Mouse (Mus musculus): ENCODE data around the gene Cmas. TPM values are rescaled to one million over a fixed set of nuclear protein-coding genes. Genes with fewer than 3 reads are reported as not detected.

Cmas gene
- total RNA-seq, 2 experiments from 2014 or later, result 141 to 143 TPM

DNA sequence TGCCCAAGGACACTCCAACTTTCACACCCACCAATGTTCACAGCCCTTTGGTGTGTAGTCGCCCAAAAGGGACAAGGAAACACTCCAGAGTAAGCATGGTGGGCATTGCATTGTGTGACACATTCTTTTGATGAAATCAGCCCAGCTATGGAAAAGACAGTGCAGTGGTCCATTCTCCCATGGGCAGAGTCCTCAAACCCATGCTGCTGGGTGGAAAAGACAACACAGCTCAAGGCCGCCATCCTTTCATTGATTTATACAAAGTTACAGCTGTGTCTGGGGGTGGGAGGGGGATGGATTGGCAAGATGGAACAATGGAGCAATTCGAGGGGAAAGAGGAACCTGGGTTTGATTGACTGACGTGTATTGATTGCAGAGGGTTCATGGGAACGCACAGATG, 56.5 kb downstream of the Cmas start:
- intact Hi-C loops (cut with DNase I), result no loop called here
- no peak for DNase-seq (ENCODE audit: extremely low spot score in 1 of 2, low spot score in 2 of 2)

DNA sequence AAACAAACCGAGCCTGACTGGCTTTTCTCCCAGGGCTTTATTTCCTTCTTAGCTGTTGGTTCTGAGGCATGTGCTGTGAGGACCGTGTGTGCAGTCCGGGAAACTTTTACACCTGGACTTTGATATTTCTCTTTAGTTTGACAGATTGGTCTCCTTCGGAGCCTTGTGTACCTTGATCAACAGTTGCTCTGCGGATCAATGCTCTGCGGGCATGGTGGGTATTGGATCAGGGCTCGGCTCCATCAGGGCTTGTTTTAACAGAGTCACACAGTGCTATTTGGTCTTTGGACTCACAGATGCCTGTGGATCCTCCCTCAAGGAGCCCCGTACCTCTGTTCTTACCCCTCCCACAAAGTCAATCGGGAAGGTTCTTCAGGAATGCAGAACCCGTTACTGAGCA, 57.5 kb downstream of the Cmas start:
- DNase-seq (ENCODE audit: extremely low spot score in 1 of 2, low spot score in 2 of 2), result no peak
- intact Hi-C loops (cut with DNase I), result no loop called here

DNA sequence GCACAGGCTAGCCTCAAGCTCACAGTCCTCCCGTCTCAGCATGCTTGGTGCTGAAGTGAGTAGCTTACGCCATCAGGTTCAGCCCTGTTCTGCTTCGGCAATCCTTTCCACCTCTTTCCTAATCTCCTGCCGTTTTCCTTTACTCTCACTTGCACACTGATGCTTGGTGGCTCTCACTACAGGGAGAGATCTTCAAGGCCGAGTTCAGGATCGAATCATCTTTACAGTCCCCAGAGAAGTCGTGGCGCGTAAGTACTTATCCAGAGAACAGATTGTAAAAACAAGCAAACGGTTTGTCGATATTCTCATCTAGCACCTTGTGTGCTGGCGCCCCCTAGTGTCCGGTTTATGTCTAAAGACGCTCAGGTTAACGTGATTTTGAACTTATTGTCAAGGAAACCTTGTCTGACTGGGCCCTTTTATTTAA, 58.0 kb downstream of the Cmas start:
- intact Hi-C loops (cut with DNase I), result no loop called here

DNA sequence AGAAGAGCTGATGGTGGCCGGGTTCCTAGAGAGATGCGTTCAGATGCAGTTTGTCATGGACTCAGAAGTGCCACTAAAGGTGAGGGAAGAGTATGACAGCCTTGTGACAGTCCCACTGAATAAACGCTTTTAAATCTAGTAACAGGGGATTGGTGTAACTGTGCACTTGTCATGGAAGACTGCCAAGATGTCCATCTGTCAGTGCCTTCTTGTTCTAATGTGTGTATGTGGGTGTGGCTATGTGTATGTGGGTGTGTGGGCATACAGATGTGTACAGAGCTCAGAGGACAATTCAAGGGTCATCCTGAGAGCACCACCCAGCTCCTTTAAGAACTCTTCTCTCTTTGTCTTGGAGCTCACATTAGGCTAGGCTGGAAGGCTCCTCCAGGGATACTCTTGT, 59.0 kb downstream of the Cmas start:
- intact Hi-C loops (cut with DNase I), result loop anchor here (5.0 kb wide), 1 partner anchor 33 kb away; no protein-coding TSS in a partner anchor
- DNase-seq (ENCODE audit: extremely low spot score in 1 of 2, low spot score in 2 of 2), result no peak

More for the DNA sequence above, 58.0 kb downstream of the Cmas start:
- peak; percentile 78 to 84 for DNase-seq (ENCODE audit: extremely low spot score in 1 of 2, low spot score in 2 of 2)

DNA sequence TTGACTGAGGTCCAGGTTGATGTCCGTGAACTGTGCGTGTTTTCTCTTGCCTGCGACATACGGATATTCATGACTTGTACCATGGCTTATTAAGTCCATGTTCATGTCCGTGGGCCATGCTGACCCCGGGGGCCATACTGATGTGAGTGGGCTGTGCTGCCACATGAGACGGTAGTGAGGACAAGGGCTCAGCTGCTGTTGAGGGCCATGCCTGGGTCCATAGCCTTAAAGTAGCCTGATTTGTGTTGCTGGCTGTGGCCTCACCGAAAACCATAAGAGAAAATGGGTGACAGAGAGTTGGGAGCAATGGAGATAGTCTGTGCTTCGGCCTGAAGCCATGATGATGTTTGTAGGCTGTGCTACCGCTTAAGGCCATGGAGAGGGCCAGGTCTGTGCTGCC, 61.8 kb downstream of the Cmas start:
- no peak for DNase-seq (ENCODE audit: extremely low spot score in 1 of 2, low spot score in 2 of 2)
- intact Hi-C loops (cut with DNase I), result loop anchor here (5.0 kb wide), 1 partner anchor 36 kb away; no protein-coding TSS in a partner anchor

DNA sequence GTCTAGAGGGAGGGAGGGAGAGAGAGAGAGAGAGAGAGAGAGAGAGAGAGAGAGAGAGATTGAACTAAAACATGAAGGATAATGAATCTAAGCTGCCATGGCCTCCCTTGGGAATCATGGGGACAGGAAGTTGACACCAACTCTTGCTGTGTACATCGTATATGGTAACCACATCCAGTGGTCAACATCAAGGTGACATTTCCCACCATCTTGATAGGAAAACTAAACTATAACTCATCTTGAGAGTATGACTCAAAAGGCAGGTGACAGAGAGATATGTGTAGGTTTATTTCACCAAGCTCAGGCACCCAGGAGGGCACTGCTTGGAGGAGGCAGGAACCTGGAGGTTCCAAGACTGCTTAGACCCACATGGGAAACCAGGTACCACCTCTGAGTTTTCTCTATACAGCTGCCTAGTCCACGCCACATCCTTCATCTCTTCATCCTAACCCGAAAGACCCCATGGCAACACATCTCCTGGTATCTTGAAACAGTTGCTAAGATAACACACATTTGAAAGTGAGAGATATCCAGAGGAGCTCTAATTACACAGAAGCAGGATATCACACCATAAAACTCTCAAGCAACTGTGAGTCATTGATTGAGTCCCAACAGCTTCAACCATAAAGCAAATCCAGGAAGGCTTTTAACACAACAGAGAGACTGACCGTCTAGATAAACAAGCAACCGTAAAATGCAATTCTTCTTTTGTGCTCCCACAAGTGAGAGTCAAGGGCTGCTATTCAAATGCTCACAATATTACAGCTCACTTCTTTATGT, 66.7 kb downstream of the Cmas start:
- no peak for DNase-seq (ENCODE audit: extremely low spot score in 1 of 2, low spot score in 2 of 2)
- intact Hi-C loops (cut with DNase I), result no loop called here

Other genes with a start within 250 kb of the Cmas start
- 100 to 1,000 TPM; 466 to 479 TPM for gene Ldhb, start 248.7 kb upstream of the Cmas start, total RNA-seq (2021)
- 1 to 10 TPM; 4.1 to 5.4 TPM for gene Kcnj8, start 185.1 kb upstream of the Cmas start, total RNA-seq (2021)
- 1 to 10 TPM; 8.2 TPM for gene Abcc9, start 54.4 kb upstream of the Cmas start, total RNA-seq (2021)
- gene Sult6b2, start 47.8 kb downstream of the Cmas start, total RNA-seq (2021), result under 1 TPM; 0.16 to 0.19 TPM
- 10 to 100 TPM; 21.7 to 24.4 TPM for gene St8sia1, start 207.8 kb downstream of the Cmas start, total RNA-seq (2021)

Data from left cerebral cortex, postnatal 10 days (tissue).